Mouse (Mus musculus): ENCODE data around the gene Slit3. TPM values are rescaled to one million over a fixed set of nuclear protein-coding genes. Genes with fewer than 3 reads are reported as not detected.

The Slit3 gene
- total and polyA plus RNA-seq, 3 experiments, result 0.55 to 4.8 (median 2.8) TPM

DNA sequence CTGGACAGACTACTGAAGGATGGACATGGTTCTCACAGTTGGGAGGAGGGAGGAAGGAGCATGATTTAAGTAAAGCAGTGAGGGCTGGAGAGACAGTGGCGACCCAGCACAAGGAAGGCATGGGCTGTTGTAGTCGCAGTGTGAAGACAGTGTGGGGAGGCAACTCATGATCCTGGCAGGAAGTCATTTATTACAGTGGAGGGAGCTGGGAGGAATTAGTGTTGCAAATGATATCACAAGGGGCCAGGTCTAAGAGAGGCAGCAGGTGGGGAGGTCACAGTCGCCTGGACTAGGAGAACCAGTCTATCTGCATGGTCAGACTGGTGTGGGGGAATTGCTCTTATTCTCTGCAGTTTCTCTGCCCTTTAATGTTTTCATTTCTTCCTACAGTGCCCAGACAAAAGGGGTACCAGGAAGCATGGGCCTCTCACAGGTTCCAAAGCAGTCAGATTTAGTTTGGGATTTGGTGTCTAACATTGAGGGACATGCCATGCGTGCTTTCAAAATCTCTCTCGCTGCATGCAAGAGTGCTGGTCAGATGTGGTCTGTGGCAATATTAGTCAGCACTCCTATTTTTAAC, 194.5 kb downstream of the Slit3 start:
- DNase-seq (ENCODE audit: extremely low read depth), result no peak
- TF ChIP-seq BHLHE40 (IDR thresholded peaks at IDR 0.05; ENCODE audit: low read depth, low read length), result no peak
- no peak for TF ChIP-seq NRF1 (IDR thresholded peaks at IDR 0.05; ENCODE audit: low read depth, low read length)
- no peak for TF ChIP-seq IRF4 (IDR thresholded peaks at IDR 0.05; ENCODE audit: low read depth, low read length)
- no peak for TF ChIP-seq MXI1 (IDR thresholded peaks at IDR 0.05; ENCODE audit: low read depth, low read length)
- no peak for TF ChIP-seq PAX5 (IDR thresholded peaks at IDR 0.05; ENCODE audit: low read length)
- TF ChIP-seq ETS1 (conservative IDR thresholded peaks at IDR 0.05; ENCODE audit: low read depth, low read length), result no peak
- TF ChIP-seq MYC (IDR thresholded peaks at IDR 0.05; ENCODE audit: low read depth, low read length), result no peak
- no peak for TF ChIP-seq ZMIZ1 (IDR thresholded peaks at IDR 0.05; ENCODE audit: low read depth, low read length)
- no peak for TF ChIP-seq CHD2 (IDR thresholded peaks at IDR 0.05; ENCODE audit: low read length)
- TF ChIP-seq GABPA (IDR thresholded peaks at IDR 0.05; ENCODE audit: insufficient replicate concordance, low read depth, low read length), result no peak
- TF ChIP-seq CHD1 (IDR thresholded peaks at IDR 0.05; ENCODE audit: low read depth, low read length), result no peak
- no peak for TF ChIP-seq POLR2A (IDR thresholded peaks at IDR 0.05; ENCODE audit: low read depth, low read length)
- no peak for TF ChIP-seq MAFK (IDR thresholded peaks at IDR 0.05; ENCODE audit: insufficient replicate concordance, low read length)
- TF ChIP-seq USF2 (conservative IDR thresholded peaks at IDR 0.05; ENCODE audit: low read depth, low read length), result no peak
- no peak for TF ChIP-seq RCOR1 (conservative IDR thresholded peaks at IDR 0.05; ENCODE audit: low read depth, low read length)
- Histone ChIP-seq H3K36me3 (replicated peaks in 1 of 2; ENCODE audit: control insufficient read depth in 1 of 2, insufficient read depth in 1 of 2, low read length in 1 of 2) (no peaks in the 10 kb centered on the region), H3K4me3 (replicated peaks in 1 of 3; ENCODE audit: low read depth in 2 of 3, low read length in 2 of 3, poor library complexity in 1 of 3) (no peak overlapping the region), H3K9me3 (replicated peaks; ENCODE audit: low read length) (no peaks in the 10 kb centered on the region), H3K27me3 (replicated peaks) (no peaks in the 10 kb centered on the region), H3K9ac (ENCODE audit: insufficient read depth, low read depth) (no peak overlapping the region), H3K4me1 (ENCODE audit: control insufficient read depth in 1 of 2, insufficient read depth in 2 of 2) (no peaks in the 10 kb centered on the region), H3K4me2 (ENCODE audit: insufficient read depth, low read depth, poor library complexity, severe bottlenecking) (no peak overlapping the region), H3K27ac (ENCODE audit: insufficient read depth, low read depth) (no peak overlapping the region), H3K79me2 (replicated peaks; ENCODE audit: control insufficient read depth, extremely low read depth, insufficient read depth, poor library complexity, severe bottlenecking) (no peaks in the 10 kb centered on the region)
- in situ Hi-C loops (cut with MboI; ENCODE audit: low pct_ligation_motif_present, low pct_unique_long_range_greater_than_20kb, low sequenced_read_pairs), result no loop called here
- dilution Hi-C loops (cut with MboI; ENCODE audit: extremely low pct_ligation_motif_present, extremely low pct_unique_long_range_greater_than_20kb, low sequenced_read_pairs), result no loop called here

- H3K4me3 ChIP-seq (replicated peaks in 1 of 3; ENCODE audit: low read depth in 2 of 3, low read length in 2 of 3, poor library complexity in 1 of 3), result no peak overlapping the region
- in situ Hi-C loops (cut with MboI; ENCODE audit: low pct_ligation_motif_present, low pct_unique_long_range_greater_than_20kb, low sequenced_read_pairs) (no loop called here), dilution Hi-C loops (cut with MboI; ENCODE audit: extremely low pct_ligation_motif_present, extremely low pct_unique_long_range_greater_than_20kb, low sequenced_read_pairs) (no loop called here)
- no peak for DNase-seq (ENCODE audit: extremely low read depth)
- H3K9me3 ChIP-seq (replicated peaks; ENCODE audit: low read length), result no peaks in the 10 kb centered on the region
- H3K9ac ChIP-seq (ENCODE audit: insufficient read depth, low read depth), result no peak overlapping the region
- H3K36me3 ChIP-seq (replicated peaks in 1 of 2; ENCODE audit: control insufficient read depth in 1 of 2, insufficient read depth in 1 of 2, low read length in 1 of 2), result no peaks in the 10 kb centered on the region
- no peaks in the 10 kb centered on the region for H3K79me2 ChIP-seq (replicated peaks; ENCODE audit: control insufficient read depth, extremely low read depth, insufficient read depth, poor library complexity, severe bottlenecking)
- H3K27me3 ChIP-seq (replicated peaks), result no peaks in the 10 kb centered on the region
- H3K4me2 ChIP-seq (ENCODE audit: insufficient read depth, low read depth, poor library complexity, severe bottlenecking), result no peak overlapping the region
- H3K4me1 ChIP-seq (ENCODE audit: control insufficient read depth in 1 of 2, insufficient read depth in 2 of 2), result no peaks in the 10 kb centered on the region
- no peak overlapping the region for H3K27ac ChIP-seq (ENCODE audit: insufficient read depth, low read depth)
- TF ChIP-seq ZKSCAN1 (IDR thresholded peaks at IDR 0.05; ENCODE audit: borderline replicate concordance, low read depth, low read length) (no peak), USF2 (conservative IDR thresholded peaks at IDR 0.05; ENCODE audit: low read depth, low read length) (no peak), USF1 (IDR thresholded peaks at IDR 0.05; ENCODE audit: low read depth, low read length) (no peak), POLR2A (IDR thresholded peaks at IDR 0.05; ENCODE audit: low read depth, low read length) (no peak), CTCF (conservative IDR thresholded peaks at IDR 0.05 in 1 of 2, IDR thresholded peaks at IDR 0.05 in 1 of 2; ENCODE audit: low read depth in 2 of 2, low read length in 2 of 2) (no peak), ZC3H11A (IDR thresholded peaks at IDR 0.05; ENCODE audit: low read depth, low read length) (no peak), KAT2A (IDR thresholded peaks at IDR 0.05; ENCODE audit: insufficient replicate concordance, low read length) (no peak), SMC3 (IDR thresholded peaks at IDR 0.05; ENCODE audit: low read depth, low read length) (no peak), TBP (conservative IDR thresholded peaks at IDR 0.05; ENCODE audit: low read depth, low read length) (no peak), GABPA (IDR thresholded peaks at IDR 0.05; ENCODE audit: insufficient replicate concordance, low read depth, low read length) (no peak), JUND (conservative IDR thresholded peaks at IDR 0.05; ENCODE audit: low read depth, low read length) (no peak), BHLHE40 (IDR thresholded peaks at IDR 0.05; ENCODE audit: low read depth, low read length) (no peak), MYC (IDR thresholded peaks at IDR 0.05; ENCODE audit: low read depth, low read length) (no peak), TCF12 (IDR thresholded peaks at IDR 0.05; ENCODE audit: low read depth, low read length) (no peak), IRF4 (IDR thresholded peaks at IDR 0.05; ENCODE audit: low read depth, low read length) (no peak), CHD1 (IDR thresholded peaks at IDR 0.05; ENCODE audit: low read depth, low read length) (no peak)
Measured at GRCm38 (mm10) chr11:35317221-35317620, 196.2 kb downstream of the Slit3 start.
